Mouse (Mus musculus) cerebellum, postnatal 4 days (tissue): ENCODE results near the gene Cdk1.

Source experiments
- DNase-seq, 2 experiments: peaks; one replicate each; pipeline ENCODE4 v3.0.0; 2022; ENCODE audit warnings: low spot score in 2 of 2, mixed read lengths in 1 of 2

The Cdk1 gene

GRCm38 (mm10) chr10:69348206-69348605 lies 4.5 kb downstream of the Cdk1 start:
- DNase-seq, result no peak

DNA sequence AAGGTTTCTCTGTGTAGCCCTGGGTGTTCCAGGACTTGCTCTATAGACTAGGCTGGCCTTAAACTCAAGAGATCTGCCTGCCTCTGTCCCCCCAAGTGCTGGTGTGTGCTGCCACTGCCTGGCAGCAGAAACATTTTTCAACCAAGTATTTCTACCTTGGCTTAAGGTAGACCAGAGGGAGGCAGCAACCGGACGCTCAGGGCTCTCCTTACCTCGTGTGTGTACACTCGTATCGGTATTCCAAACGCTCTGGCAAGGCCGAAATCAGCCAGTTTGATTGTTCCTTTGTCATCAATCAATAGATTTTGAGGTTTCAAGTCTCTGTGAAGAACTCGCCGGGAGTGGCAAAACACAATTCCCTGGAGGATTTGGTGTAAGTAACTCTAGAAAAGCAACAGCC lies 10.4 kb downstream of the Cdk1 start:
- DNase-seq, result no peak

DNA sequence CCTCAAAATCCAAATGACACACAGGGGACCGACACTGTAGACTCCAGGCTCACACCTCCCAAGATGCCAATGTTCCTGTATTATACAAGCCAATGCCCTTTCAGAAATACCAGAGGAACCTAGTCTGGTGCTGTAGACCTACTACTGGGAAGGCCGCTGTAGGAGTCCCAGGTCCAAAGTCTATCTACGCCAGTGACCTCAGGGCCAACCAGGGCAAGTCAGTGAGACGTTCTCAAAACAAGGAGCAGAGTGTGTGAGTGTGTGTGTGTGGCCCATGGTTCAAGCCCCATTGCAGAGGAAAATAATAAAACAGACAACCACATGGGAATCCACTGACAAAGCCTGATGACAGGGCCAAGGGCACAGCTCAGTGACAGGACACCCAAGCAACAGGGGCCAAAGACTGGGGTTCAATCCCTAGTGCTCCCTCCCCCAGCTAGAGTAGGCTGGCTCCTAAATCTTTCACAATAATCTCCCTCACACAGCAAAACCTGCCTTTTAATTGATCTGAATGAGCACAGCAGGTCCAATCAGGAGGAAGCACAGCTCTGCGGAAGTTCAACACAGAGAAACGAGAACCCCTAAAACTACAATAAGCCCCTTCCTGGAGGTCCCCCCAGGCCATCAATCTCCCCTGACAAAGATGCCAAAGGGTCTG lies 11.0 kb downstream of the Cdk1 start:
- DNase-seq, result no peak

- no peak for DNase-seq
Measured at GRCm38 (mm10) chr10:69340001-69340400, 12.7 kb downstream of the Cdk1 start.

DNA sequence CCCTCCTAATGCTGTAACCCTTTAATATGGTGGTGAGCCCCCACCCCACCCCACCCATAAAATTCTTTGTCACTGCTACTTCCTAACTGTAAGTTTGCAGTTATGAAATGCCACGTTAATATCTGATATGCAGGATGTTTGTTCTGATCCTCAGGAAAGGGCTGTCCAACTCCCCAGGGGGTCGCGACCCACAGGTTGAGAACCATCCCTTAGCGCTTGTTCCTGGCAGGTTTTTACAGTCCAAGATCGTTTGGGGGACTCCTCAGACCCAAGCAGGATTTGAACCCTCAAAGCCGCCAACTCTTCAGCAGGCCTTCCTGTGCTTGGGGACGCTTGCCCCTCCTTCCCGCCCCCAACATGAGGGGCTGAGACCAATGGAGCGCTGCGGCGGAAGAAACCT lies 16.5 kb downstream of the Cdk1 start:
- no peak for DNase-seq

GRCm38 (mm10) chr10:69335611-69336010 lies 17.1 kb downstream of the Cdk1 start:
- no peak for DNase-seq

DNA sequence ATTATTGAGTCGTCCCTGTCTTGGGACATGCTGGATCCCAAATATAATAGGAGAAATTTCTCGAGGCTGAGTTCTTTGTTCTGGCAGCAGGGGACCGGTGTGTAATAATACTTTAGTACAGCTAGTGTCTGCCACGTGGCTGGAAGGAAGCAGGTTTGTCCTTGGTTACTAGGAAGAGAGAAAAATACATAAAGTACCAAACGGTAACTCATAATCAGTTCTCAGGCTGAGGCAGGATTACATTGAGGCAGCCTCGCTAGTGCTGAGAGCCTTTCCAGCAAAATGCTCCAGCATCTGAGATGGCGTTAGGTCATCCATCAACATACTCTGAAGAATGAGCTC lies 17.6 kb downstream of the Cdk1 start:
- no peak for DNase-seq

- no peak for DNase-seq
Measured at GRCm38 (mm10) chr10:69334271-69335194, 18.2 kb downstream of the Cdk1 start.

GRCm38 (mm10) chr10:69333212-69333611 lies 19.5 kb downstream of the Cdk1 start:
- no peak for DNase-seq

DNA sequence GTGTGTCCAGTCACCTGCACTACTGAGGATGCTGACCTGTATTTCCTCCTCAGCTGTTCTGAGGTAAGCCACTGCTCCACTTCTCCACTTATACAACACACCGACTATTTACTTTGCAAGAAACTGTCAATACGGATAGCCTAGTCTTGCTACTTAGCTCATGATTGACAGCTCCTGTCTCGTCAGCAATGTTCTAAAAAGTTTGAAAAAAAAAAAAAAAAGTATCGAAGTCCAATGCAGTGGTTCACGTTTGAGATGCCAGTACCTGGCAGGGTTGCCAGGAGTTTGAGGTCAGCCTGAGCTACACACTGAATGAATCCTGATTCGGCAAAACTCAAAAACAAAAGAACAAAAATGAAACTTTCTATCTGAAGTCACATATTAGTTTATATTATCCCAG lies 21.5 kb downstream of the Cdk1 start:
- DNase-seq, result no peak

GRCm38 (mm10) chr10:69328656-69329046 lies 24.1 kb downstream of the Cdk1 start:
- no peak for DNase-seq

GRCm38 (mm10) chr10:69328029-69328655 lies 24.6 kb downstream of the Cdk1 start:
- no peak for DNase-seq

GRCm38 (mm10) chr10:69327362-69327761 lies 25.4 kb downstream of the Cdk1 start:
- no peak for DNase-seq

DNA sequence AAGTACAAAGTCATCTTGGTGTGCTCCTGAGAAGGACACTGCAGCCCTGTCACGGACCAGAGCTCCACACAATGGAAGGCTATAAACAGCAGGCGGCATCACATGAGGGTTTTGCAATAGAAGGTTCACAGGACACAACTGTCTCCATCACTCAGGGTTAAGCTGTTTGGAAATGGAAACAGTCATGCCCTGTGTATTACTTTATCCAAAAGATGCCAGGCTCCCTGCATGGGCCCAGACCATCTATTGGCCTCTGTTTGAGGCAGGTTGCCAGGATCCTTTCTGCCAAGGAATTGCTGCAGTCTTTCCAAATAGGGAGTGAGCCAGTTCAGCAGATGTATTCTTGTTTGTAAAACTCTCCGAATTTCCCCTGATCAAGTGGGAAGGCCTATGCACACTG lies 26.3 kb downstream of the Cdk1 start:
- peak in 1 of 2 experiments; percentile 78 for DNase-seq

DNA sequence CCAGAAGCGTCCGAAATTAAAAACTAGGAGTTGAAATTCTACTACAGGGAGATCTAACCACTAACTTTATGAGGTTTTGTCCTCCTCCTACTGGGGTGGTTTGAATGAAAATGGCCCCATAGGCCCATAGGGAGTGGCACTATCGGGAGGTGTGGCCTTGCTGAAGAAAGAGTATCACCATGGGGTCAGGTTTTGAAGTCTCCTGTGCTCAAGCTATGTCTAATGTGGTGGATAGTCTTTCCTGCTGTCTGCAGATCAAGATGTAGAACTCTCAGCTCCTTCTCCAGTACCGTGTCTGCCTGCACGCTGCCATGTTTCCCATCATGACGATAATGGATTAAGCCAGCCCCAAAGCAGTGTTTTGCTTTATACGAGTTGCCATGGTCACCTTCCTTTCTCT lies 27.9 kb downstream of the Cdk1 start:
- no peak for DNase-seq

- DNase-seq, result no peak
Measured at GRCm38 (mm10) chr10:69323986-69324385, 28.8 kb downstream of the Cdk1 start.

- no peak for DNase-seq
Measured at GRCm38 (mm10) chr10:69321519-69322035, 31.2 kb downstream of the Cdk1 start.

DNA sequence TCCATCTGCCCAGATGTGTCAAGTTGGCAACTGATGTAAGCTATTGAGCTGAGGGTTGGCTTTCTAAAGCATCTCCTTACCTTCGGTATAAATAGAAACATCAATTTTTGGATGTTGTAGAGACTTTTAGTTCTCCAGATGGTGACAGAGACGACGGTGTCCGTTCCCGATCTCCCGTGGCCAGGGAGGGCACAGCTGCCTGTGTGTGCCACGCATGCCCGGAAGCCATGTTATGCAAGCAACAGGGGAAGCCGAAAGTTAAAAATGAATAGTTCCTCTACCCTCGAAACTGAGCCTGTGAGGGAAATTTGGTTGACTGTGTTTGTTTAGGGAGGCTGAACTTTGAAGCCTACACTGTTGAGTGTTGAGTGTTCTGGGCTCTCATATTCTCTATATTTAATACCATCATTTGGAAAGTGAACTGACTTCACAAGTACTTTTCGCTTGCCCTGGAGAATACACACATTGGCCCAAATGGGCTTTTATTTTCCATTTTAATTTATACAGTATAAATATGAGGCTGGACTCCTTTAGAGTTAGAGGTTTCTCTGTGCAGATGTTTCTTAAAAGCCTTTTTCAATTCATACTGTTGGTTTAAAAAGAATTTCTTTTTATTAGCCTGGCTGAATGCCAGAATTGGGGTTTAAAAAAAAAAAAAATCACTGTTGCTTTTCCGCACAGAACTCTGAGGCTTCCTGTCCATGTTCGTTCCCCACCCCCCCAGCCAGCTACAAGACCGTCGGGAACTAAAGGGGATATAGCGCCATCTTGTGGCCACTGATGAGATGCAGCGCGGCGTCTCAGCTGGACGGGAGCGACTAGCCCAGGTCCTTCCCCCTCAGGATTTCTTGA lies 31.8 kb downstream of the Cdk1 start:
- DNase-seq, result peak; percentile 68 to 84

- no peak for DNase-seq
Measured at GRCm38 (mm10) chr10:69318514-69318913, 34.2 kb downstream of the Cdk1 start.

GRCm38 (mm10) chr10:69313944-69314343 lies 38.8 kb downstream of the Cdk1 start:
- no peak for DNase-seq

DNA sequence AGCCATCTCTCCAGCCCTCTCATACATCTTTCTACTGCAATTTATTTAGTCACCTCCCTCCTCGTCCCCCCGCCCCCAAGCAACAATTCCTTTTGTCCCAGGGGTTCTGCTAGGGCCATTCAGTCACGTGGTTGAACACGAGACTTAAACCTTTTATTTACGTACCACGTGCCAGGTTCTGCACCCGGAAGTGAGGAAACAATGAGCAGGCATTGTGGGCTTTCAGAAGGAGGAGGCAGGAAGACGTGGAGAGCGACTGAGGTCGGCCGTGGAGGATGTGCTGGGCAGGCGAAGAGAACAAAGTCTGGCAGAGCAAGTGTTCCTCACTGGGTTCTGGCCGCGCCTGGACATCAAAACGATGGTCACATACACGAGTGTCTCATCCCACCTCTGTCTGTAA lies 40.9 kb downstream of the Cdk1 start:
- DNase-seq, result no peak

- no peak for DNase-seq
Measured at GRCm38 (mm10) chr10:69309109-69309508, 43.6 kb downstream of the Cdk1 start.
